Mouse (Mus musculus): ENCODE results near the gene AA986860. TPM values are rescaled to one million over a fixed set of nuclear protein-coding genes. Genes with fewer than 3 reads are reported as not detected.

AA986860 gene
- total and polyA plus RNA-seq, 3 experiments, result 0.31 to 0.58 TPM; not detected in 1

DNA sequence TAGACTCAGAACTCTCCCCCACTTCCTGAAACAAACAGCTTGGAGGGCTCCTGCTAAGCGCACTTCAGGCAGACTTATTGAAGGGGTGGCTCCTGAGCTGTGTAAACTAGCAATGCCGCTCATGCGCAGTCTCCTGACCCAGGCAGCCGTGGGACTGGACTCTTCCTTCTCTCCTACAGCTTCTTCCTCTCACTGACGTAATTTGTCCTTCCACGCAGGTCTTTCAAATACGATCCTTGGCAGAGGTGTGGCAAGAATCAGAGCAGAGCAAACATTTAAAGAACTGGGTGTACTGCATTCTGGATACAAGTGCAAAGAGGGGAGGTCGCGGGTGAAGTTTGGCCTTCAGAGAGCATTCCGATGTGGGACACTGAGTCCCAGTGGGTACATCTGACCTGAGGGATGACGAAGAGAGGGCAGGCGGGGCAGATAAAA is 32.3 kb downstream of the AA986860 start:
- Histone ChIP-seq H3K9me3 (replicated peaks; ENCODE audit: insufficient read depth, low read length) (no peaks in the 10 kb centered on the region), H3K36me3 (ENCODE audit: control insufficient read depth in 1 of 2, insufficient read depth in 2 of 2, low read length in 2 of 2) (no peaks in the 10 kb centered on the region; a peak in 1 of 4 replicates), H3K27me3 (ENCODE audit: control insufficient read depth in 1 of 2, insufficient read depth in 2 of 2, low read length in 2 of 2) (peaks cover 3 to 6% of the 10 kb centered on the region in 2 experiments), H3K9ac (ENCODE audit: control insufficient read depth, low read depth, low read length, poor library complexity, severe bottlenecking) (no peak overlapping the region), H3K4me1 (ENCODE audit: control insufficient read depth in 1 of 2, insufficient read depth in 2 of 2, low read length in 2 of 2) (no peaks in the 10 kb centered on the region), H3K4me3 (ENCODE audit: control insufficient read depth in 1 of 2, insufficient read depth in 1 of 2, low read depth in 2 of 2, low read length in 2 of 2) (no peak overlapping the region), H3K79me2 (ENCODE audit: control insufficient read depth, insufficient read depth, low read length, poor library complexity) (no peaks in the 10 kb centered on the region), H3K27ac (ENCODE audit: control insufficient read depth, low read depth, low read length) (no peak overlapping the region)
- DNase-seq (ENCODE audit: low read depth, low spot score), result no peak
- TF ChIP-seq MAZ (IDR thresholded peaks at IDR 0.05; ENCODE audit: low read depth, low read length), result no peak
- no peak for TF ChIP-seq POLR2AphosphoS5 (IDR thresholded peaks at IDR 0.05; ENCODE audit: borderline replicate concordance, low read depth, low read length)
- no peak for TF ChIP-seq GABPA (IDR thresholded peaks at IDR 0.05; ENCODE audit: low read depth, low read length)
- TF ChIP-seq CHD2 (IDR thresholded peaks at IDR 0.05; ENCODE audit: low read length), result no peak
- no peak for TF ChIP-seq MAX (IDR thresholded peaks at IDR 0.05; ENCODE audit: low read length)
- no peak for TF ChIP-seq MYC (IDR thresholded peaks at IDR 0.05; ENCODE audit: low read depth, low read length)
- no peak for TF ChIP-seq USF2 (IDR thresholded peaks at IDR 0.05; ENCODE audit: borderline replicate concordance in 1 of 2, insufficient read depth in 1 of 2, low read depth in 1 of 2, low read length in 2 of 2)
- no peak for TF ChIP-seq CHD1 (IDR thresholded peaks at IDR 0.05; ENCODE audit: low read depth, low read length)
- no peak for TF ChIP-seq UBTF (IDR thresholded peaks at IDR 0.05; ENCODE audit: borderline replicate concordance, insufficient read depth, low read depth, low read length)
- no peak for TF ChIP-seq TCF12 (IDR thresholded peaks at IDR 0.05; ENCODE audit: low read depth, low read length)
- no peak for TF ChIP-seq ELF1 (IDR thresholded peaks at IDR 0.05; ENCODE audit: low read depth, low read length)
- TF ChIP-seq POLR2A (IDR thresholded peaks at IDR 0.05; ENCODE audit: control insufficient read depth in 1 of 2, insufficient read depth in 1 of 2, low read depth in 1 of 2, low read length in 2 of 2, poor library complexity in 1 of 2), result no peak

DNA sequence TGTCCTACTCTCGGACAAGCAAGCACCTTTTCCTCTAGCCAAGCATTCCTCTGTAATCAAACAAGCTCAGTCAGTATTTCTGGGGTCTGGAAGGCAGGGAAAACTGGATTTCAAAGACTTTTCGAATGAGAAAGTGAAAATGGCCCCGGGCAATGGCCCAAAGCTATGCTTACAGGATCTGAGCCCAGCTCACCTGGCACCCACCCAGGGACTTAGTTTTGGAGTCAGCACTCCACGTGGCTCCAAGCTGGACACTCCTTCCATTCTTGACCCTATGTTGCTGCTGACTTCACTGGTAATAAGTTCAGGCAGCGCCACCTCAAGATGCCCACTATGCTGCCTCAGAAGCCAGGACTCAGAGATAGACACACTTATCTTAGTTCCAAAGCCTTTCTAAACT is 35.3 kb downstream of the AA986860 start:
- Histone ChIP-seq H3K27me3 (ENCODE audit: control insufficient read depth in 1 of 2, insufficient read depth in 2 of 2, low read length in 2 of 2) (peaks cover 3 to 6% of the 10 kb centered on the region in 2 experiments; a peak in 3 of 4 replicates), H3K27ac (ENCODE audit: control insufficient read depth, low read depth, low read length) (no peak overlapping the region), H3K4me1 (ENCODE audit: control insufficient read depth in 1 of 2, insufficient read depth in 2 of 2, low read length in 2 of 2) (no peaks in the 10 kb centered on the region), H3K9ac (ENCODE audit: control insufficient read depth, low read depth, low read length, poor library complexity, severe bottlenecking) (no peak overlapping the region), H3K9me3 (replicated peaks; ENCODE audit: insufficient read depth, low read length) (no peaks in the 10 kb centered on the region), H3K36me3 (ENCODE audit: control insufficient read depth in 1 of 2, insufficient read depth in 2 of 2, low read length in 2 of 2) (no peaks in the 10 kb centered on the region), H3K4me3 (ENCODE audit: control insufficient read depth in 1 of 2, insufficient read depth in 1 of 2, low read depth in 2 of 2, low read length in 2 of 2) (no peak overlapping the region), H3K79me2 (ENCODE audit: control insufficient read depth, insufficient read depth, low read length, poor library complexity) (no peaks in the 10 kb centered on the region)
- no peak for DNase-seq (ENCODE audit: low read depth, low spot score)
- TF ChIP-seq ZC3H11A (IDR thresholded peaks at IDR 0.05; ENCODE audit: low read depth, low read length) (no peak), NELFE (IDR thresholded peaks at IDR 0.05; ENCODE audit: low read depth, low read length) (no peak), MEF2A (IDR thresholded peaks at IDR 0.05; ENCODE audit: extremely low read depth, insufficient replicate concordance, low read depth, low read length, poor library complexity, severe bottlenecking) (no peak), CHD1 (IDR thresholded peaks at IDR 0.05; ENCODE audit: low read depth, low read length) (no peak), ZKSCAN1 (IDR thresholded peaks at IDR 0.05; ENCODE audit: low read depth, low read length) (no peak), MYC (IDR thresholded peaks at IDR 0.05; ENCODE audit: low read depth, low read length) (no peak)

All from MEL (cell line).